Mouse (Mus musculus) CH12.LX (cell line): ENCODE data around the gene Cd27. TPM values are rescaled to one million over a fixed set of nuclear protein-coding genes. Genes with fewer than 3 reads are reported as not detected.

ENCODE experiments used
- DNase-seq: peaks from one replicate; pipeline ENCODE4 v3.0.0-alpha.2; 2013; ENCODE audit errors: extremely low read depth
- H3K27ac ChIP-seq: 2 replicates; pipeline ENCODE4 v1.5.1; 2012; ENCODE audit warnings: low read depth, mild to moderate bottlenecking, control low read depth, moderate library complexity; ENCODE audit not compliant: insufficient read depth
- H3K27me3 ChIP-seq: replicated peaks from 2 replicates; pipeline ENCODE3; 2012; ENCODE audit warnings: inconsistent platforms
- H3K36me3 ChIP-seq, 2 experiments: replicated peaks in 1 of 2; 2 replicates each; pipeline versions ENCODE3 to v1.6.1; 2012; ENCODE audit warnings: inconsistent platforms in 1 of 2, low read length in 1 of 2, mild to moderate bottlenecking in 1 of 2, mixed read lengths in 1 of 2, moderate library complexity in 1 of 2; ENCODE audit not compliant: control insufficient read depth in 1 of 2, insufficient read depth in 1 of 2
- H3K4me1 ChIP-seq, 2 experiments: 2 replicates each; pipeline ENCODE4 v1.6.1; 2012; ENCODE audit warnings: inconsistent platforms in 1 of 2, moderate library complexity in 1 of 2; ENCODE audit not compliant: insufficient read depth in 2 of 2, control insufficient read depth in 1 of 2
- H3K4me2 ChIP-seq: 2 replicates; pipeline ENCODE4 v1.6.1; 2012; ENCODE audit warnings: low read depth, mild to moderate bottlenecking, control low read depth; ENCODE audit not compliant: poor library complexity, insufficient read depth, severe bottlenecking
- H3K4me3 ChIP-seq, 3 experiments: fragments of 150-350 bp in 1 of 3; sonication (generic) in 1 of 3; replicated peaks in 1 of 3; 2 replicates each; pipeline versions ENCODE3 to v1.5.1; 2011 to 2012; ENCODE audit warnings: low read depth in 2 of 3, low read length in 2 of 3, mild to moderate bottlenecking in 2 of 3, moderate library complexity in 2 of 3, control low read depth in 1 of 3, improper control_type of control experiment in 1 of 3, inconsistent platforms in 1 of 3, mixed read lengths in 1 of 3; ENCODE audit not compliant: poor library complexity in 1 of 3
- H3K79me2 ChIP-seq: replicated peaks from 2 replicates; pipeline ENCODE4 v1.6.1; 2012; ENCODE audit warnings: mild to moderate bottlenecking, moderate library complexity; ENCODE audit not compliant: control insufficient read depth, poor library complexity, insufficient read depth, severe bottlenecking; ENCODE audit errors: extremely low read depth
- H3K9ac ChIP-seq: 2 replicates; pipeline ENCODE4 v1.6.1; 2012; ENCODE audit warnings: low read depth, mild to moderate bottlenecking, control low read depth, moderate library complexity; ENCODE audit not compliant: insufficient read depth
- H3K9me3 ChIP-seq: replicated peaks from 2 replicates; pipeline ENCODE3; 2012; ENCODE audit warnings: low read length, inconsistent platforms, mixed read lengths
- BHLHE40 ChIP-seq: IDR thresholded peaks from 2 replicates; pipeline ENCODE4 v1.6.1; 2011; ENCODE audit warnings: mild to moderate bottlenecking, low read depth, low read length, improper control_type of control experiment
- HCFC1 ChIP-seq: IDR thresholded peaks from 2 replicates; pipeline ENCODE4 v1.6.1; 2012; ENCODE audit warnings: low read depth, mild to moderate bottlenecking, inconsistent platforms, low read length, improper control_type of control experiment
- JUN ChIP-seq: IDR thresholded peaks from 2 replicates; pipeline ENCODE4 v1.6.1; 2011; ENCODE audit warnings: low read depth, mild to moderate bottlenecking, low read length, improper control_type of control experiment, moderate library complexity; ENCODE audit not compliant: insufficient read depth
- JUND ChIP-seq: conservative IDR thresholded peaks from 2 replicates; pipeline ENCODE4 v1.6.1; 2011; ENCODE audit warnings: low read depth, low read length, improper control_type of control experiment
- MEF2A ChIP-seq: IDR thresholded peaks from 2 replicates; pipeline ENCODE4 v1.6.1; 2014; ENCODE audit warnings: low read depth, mild to moderate bottlenecking, inconsistent platforms, low read length, improper control_type of control experiment, borderline replicate concordance
- MYC ChIP-seq: IDR thresholded peaks from 2 replicates; pipeline ENCODE4 v1.6.1; 2011; ENCODE audit warnings: low read depth, mild to moderate bottlenecking, improper control_type of control experiment, low read length
- PAX5 ChIP-seq: IDR thresholded peaks from 2 replicates; pipeline ENCODE4 v1.6.1; 2012; ENCODE audit warnings: low read length, inconsistent platforms, mixed read lengths
- SIN3A ChIP-seq: IDR thresholded peaks from 2 replicates; pipeline ENCODE4 v1.6.1; 2012; ENCODE audit warnings: low read length, improper control_type of control experiment, inconsistent platforms
- USF1 ChIP-seq: IDR thresholded peaks from 2 replicates; pipeline ENCODE4 v1.6.1; 2014; ENCODE audit warnings: low read depth, mild to moderate bottlenecking, inconsistent platforms, low read length, improper control_type of control experiment
- ZC3H11A ChIP-seq: IDR thresholded peaks from 2 replicates; pipeline ENCODE4 v1.6.1; 2012; ENCODE audit warnings: low read depth, mild to moderate bottlenecking, inconsistent platforms, low read length, improper control_type of control experiment
- ZKSCAN1 ChIP-seq: IDR thresholded peaks from 2 replicates; pipeline ENCODE4 v1.6.1; 2012; ENCODE audit warnings: low read depth, inconsistent platforms, low read length, improper control_type of control experiment, borderline replicate concordance
- ZNF384 ChIP-seq: IDR thresholded peaks from 2 replicates; pipeline ENCODE4 v1.6.1; 2012; ENCODE audit warnings: low read depth, low read length, improper control_type of control experiment, inconsistent platforms
- dilution Hi-C: fragments of 300-500 bp; cut with MboI; formaldehyde crosslinking; loops from 2 replicates; pipeline ENCODE4 v1.14.3; 2020; ENCODE audit warnings: low sequenced_read_pairs; ENCODE audit not compliant: extremely low pct_unique_long_range_greater_than_20kb, extremely low pct_ligation_motif_present
- in situ Hi-C: fragments of 300-500 bp; cut with MboI; formaldehyde crosslinking; loops from 3 replicates; pipeline ENCODE4 v1.14.3; 2019; ENCODE audit warnings: low sequenced_read_pairs, low pct_ligation_motif_present, low pct_unique_long_range_greater_than_20kb, mixed read lengths
- polyA plus RNA-seq: library from polyadenylated mRNA; unstranded; fragments of >175 nt; gene quantifications from 2 replicates; pipeline ENCODE4 v1.2.1, GENCODE M21; 2012; ENCODE audit warnings: low read depth; ENCODE audit not compliant: insufficient read length
- total RNA-seq, 2 experiments: library from RNA; depleted of rRNA; stranded (reverse); fragments of 300-350 nt in 1 of 2; fragments of >200 nt in 1 of 2; gene quantifications; 2 replicates each; pipeline ENCODE4 v1.2.3; 2012 to 2014

The Cd27 gene
- total and polyA plus RNA-seq, 3 experiments, result 0.54 TPM; not detected in 2

GRCm38 (mm10) chr6:125255516-125256044 is 18.8 kb upstream of the Cd27 start:
- no peaks in the 10 kb centered on the region for H3K27me3 ChIP-seq
- no peak overlapping the region for H3K4me2 ChIP-seq
- DNase-seq, result no peak
- H3K9me3 ChIP-seq, result peaks cover 8% of the 10 kb centered on the region
- H3K4me1 ChIP-seq, result peaks cover 4 to 26% of the 10 kb centered on the region in 2 experiments
- dilution Hi-C loops, result no loop called here
- in situ Hi-C loops, result no loop called here
- H3K36me3 ChIP-seq, result no peaks in the 10 kb centered on the region
- peak overlapping the region; percentile 28; the same call in 1 of the 2 replicates for H3K9ac ChIP-seq
- no peak overlapping the region for H3K4me3 ChIP-seq
- no peaks in the 10 kb centered on the region for H3K79me2 ChIP-seq
- TF ChIP-seq SIN3A, result no peak
- no peak for TF ChIP-seq ZKSCAN1
- TF ChIP-seq BHLHE40, result no peak
- H3K27ac ChIP-seq, result no peak overlapping the region

GRCm38 (mm10) chr6:125253863-125254715 is 17.3 kb upstream of the Cd27 start:
- in situ Hi-C loops, result no loop called here
- peaks cover 8% of the 10 kb centered on the region for H3K9me3 ChIP-seq

GRCm38 (mm10) chr6:125252711-125253110 is 15.9 kb upstream of the Cd27 start:
- Histone ChIP-seq H3K4me1 (peaks cover 4 to 26% of the 10 kb centered on the region in 2 experiments), H3K4me2 (no peak overlapping the region), H3K27me3 (no peaks in the 10 kb centered on the region), H3K27ac (no peak overlapping the region), H3K36me3 (no peaks in the 10 kb centered on the region)
- TF ChIP-seq SIN3A, result no peak
- no peak for TF ChIP-seq PAX5
- TF ChIP-seq HCFC1, result no peak
- TF ChIP-seq JUND, result no peak
- no peak for TF ChIP-seq ZKSCAN1
- TF ChIP-seq JUN, result no peak
- TF ChIP-seq MYC, result no peak
- no peak for TF ChIP-seq ZNF384
- TF ChIP-seq ZC3H11A, result no peak
- TF ChIP-seq, all 38 proteins: peak for 0
- Histone ChIP-seq H3K4me3 (no peak overlapping the region), H3K79me2 (no peaks in the 10 kb centered on the region), H3K9me3 (peaks cover 8% of the 10 kb centered on the region), H3K9ac (no peak overlapping the region)
- DNase-seq, result no peak
- dilution Hi-C loops (no loop called here), in situ Hi-C loops (no loop called here)

More at GRCm38 (mm10) chr6:125253863-125254715, 17.3 kb upstream of the Cd27 start:
- TF ChIP-seq USF1, result no peak
- TF ChIP-seq MEF2A, result 0 out of 2 replicates have a peak, but pooled peaks have one; percentile 25
- Histone ChIP-seq H3K9ac (no peak overlapping the region), H3K4me1 (peaks cover 4 to 26% of the 10 kb centered on the region in 2 experiments), H3K4me3 (no peak overlapping the region), H3K79me2 (no peaks in the 10 kb centered on the region), H3K36me3 (no peaks in the 10 kb centered on the region), H3K27me3 (no peaks in the 10 kb centered on the region), H3K4me2 (no peak overlapping the region), H3K27ac (no peak overlapping the region)
- peak; percentile 21 for DNase-seq
- dilution Hi-C loops, result no loop called here
